Mouse (Mus musculus) T-cell, adult 2 months (primary cell): ENCODE measurements around the gene Nphs1.
"Not testable (repeated sequence)": the region's sequence is repeated elsewhere in the genome, so short reads cannot be mapped to it uniquely, and the experiment has no call there.

Experiments used
- DNase-seq: peaks from one replicate; pipeline ENCODE4 v3.0.0; 2022; ENCODE audit warnings: low spot score

Gene Nphs1

GRCm38 (mm10) chr7:30440697-30441096 is 17.4 kb upstream of the Nphs1 start:
- peak; percentile 49 for DNase-seq

GRCm38 (mm10) chr7:30443696-30444095 is 14.4 kb upstream of the Nphs1 start:
- no peak for DNase-seq

- DNase-seq = peak; percentile 28
These were observed 13.8 kb upstream of the Nphs1 start for GRCm38 (mm10) chr7:30444154-30444970.

- peak; percentile 51 for DNase-seq
These were observed 13.0 kb upstream of the Nphs1 start, which contains the start of gene Aplp1 for GRCm38 (mm10) chr7:30444971-30445751. TSS of gene Aplp1 (minus strand) at chr7:30445535.

- DNase-seq = no peak
These were observed 7.9 kb upstream of the Nphs1 start for GRCm38 (mm10) chr7:30450241-30450640.

- DNase-seq = no peak
These were observed 4.8 kb upstream of the Nphs1 start for GRCm38 (mm10) chr7:30453327-30453726.

- peak; percentile 46 for DNase-seq
These were observed 4.3 kb upstream of the Nphs1 start for GRCm38 (mm10) chr7:30453766-30454165.

GRCm38 (mm10) chr7:30454259-30454658 is 3.9 kb upstream of the Nphs1 start:
- DNase-seq = no peak

- no peak for DNase-seq
These were observed 1.6 kb upstream of the Nphs1 start for GRCm38 (mm10) chr7:30456487-30456886.

GRCm38 (mm10) chr7:30456911-30457628 is 1.0 kb upstream of the Nphs1 start:
- DNase-seq = no peak

- no peak for DNase-seq
These were observed 1.4 kb downstream of the Nphs1 start for GRCm38 (mm10) chr7:30459484-30459883.

GRCm38 (mm10) chr7:30463568-30463967 is 5.5 kb downstream of the Nphs1 start:
- DNase-seq = no peak

- no peak for DNase-seq
These were observed 5.9 kb downstream of the Nphs1 start for GRCm38 (mm10) chr7:30463996-30464395.

- no peak for DNase-seq
These were observed 6.7 kb downstream of the Nphs1 start for GRCm38 (mm10) chr7:30464816-30465300.

GRCm38 (mm10) chr7:30472411-30472810 is 14.3 kb downstream of the Nphs1 start:
- peak; percentile 26 for DNase-seq

GRCm38 (mm10) chr7:30474999-30475398 is 16.9 kb downstream of the Nphs1 start:
- no peak for DNase-seq

GRCm38 (mm10) chr7:30476136-30476535 is 18.0 kb downstream of the Nphs1 start:
- not testable (repeated sequence) for DNase-seq

- DNase-seq = no peak
These were observed 19.6 kb downstream of the Nphs1 start for GRCm38 (mm10) chr7:30477415-30478381.

- no peak for DNase-seq
These were observed 26.1 kb downstream of the Nphs1 start for GRCm38 (mm10) chr7:30484250-30484649.

- DNase-seq = peak; percentile 25
These were observed 32.3 kb downstream of the Nphs1 start for GRCm38 (mm10) chr7:30490251-30490956.
